Mouse (Mus musculus) spleen, embryonic (tissue): ENCODE results near the gene Cwc15.

Source experiments
- CTCF ChIA-PET: fragments of 350-600 bp; sonication (Branson Sonifier 250); formaldehyde crosslinking; loops from one replicate; lab custom pipeline; 2022; lab: Charles Lee

Cwc15 gene

GRCm38 (mm10) chr9:14547584-14548365 lies 47.4 kb downstream of the Cwc15 start:
- CTCF ChIA-PET, result no interaction called here

- CTCF ChIA-PET, result no interaction called here
Observed at GRCm38 (mm10) chr9:14548366-14548761, 47.9 kb downstream of the Cwc15 start.

- CTCF ChIA-PET, result no interaction called here
Observed at GRCm38 (mm10) chr9:14558332-14558731, 57.9 kb downstream of the Cwc15 start.

- CTCF ChIA-PET, result no interaction called here
Observed at GRCm38 (mm10) chr9:14559430-14559829, 59.0 kb downstream of the Cwc15 start.

- CTCF ChIA-PET, result no interaction called here
Observed at GRCm38 (mm10) chr9:14559996-14560395, 59.6 kb downstream of the Cwc15 start.
